ENCODE assay signal across 27 mouse cellular contexts in genomic region chr12:102153796-102154195, GRCm38 (mm10). TPM values are rescaled to one million over a fixed set of nuclear protein-coding genes. Genes with fewer than 3 reads are reported as not detected.
DNase-seq lines count a peak whose midpoint lies in the region; ATAC-seq and TF ChIP-seq lines count a peak whose summit lies in the region.
"Had no signal": no experiment of that assay in that cellular context is flagged by ENCODE, and none has a peak within 500 bp of the region (broad histone marks: within the 10 kb centered on the region; RNA-seq: fewer than 3 reads in every experiment).

No protein-coding gene starts in this region.

- no peak for DNase-seq in frontal cortex, postnatal 25 days (ENCODE audit: low spot score in 2 of 2)
- DNase-seq in liver, adult 2 months (ENCODE audit: extremely low read depth, low read depth, low spot score), result peak; percentile 72
- no peak for DNase-seq in liver
- DNase-seq in kidney, postnatal 36 days, result peak; percentile 69 to 78
- no peak for DNase-seq in spleen, postnatal 4 days (ENCODE audit: low spot score in 2 of 2)
- DNase-seq in embryo, embryonic 11 days, result no peak
- DNase-seq: adrenal gland, postnatal 25 days; cerebellum, adult 18-20 months; cerebellum, postnatal 25 days; gastrocnemius, postnatal 14 days; heart, adult 2 months; heart, postnatal 36 days; liver, embryonic 13.5 days; lung, postnatal 4 days; right cerebral cortex, postnatal 4 days; thymus, postnatal 14 days had no signal

- no peaks in the 10 kb centered on the region for H3K79me2 ChIP-seq in liver, adult 2 months (ENCODE audit: control insufficient read depth, insufficient read depth, low read length)

- H3K27ac ChIP-seq in liver, adult 2 months (replicated peaks; ENCODE audit: insufficient read depth, low read depth, low read length), result no peak overlapping the region
- H3K27ac ChIP-seq in forebrain, embryonic 12.5 days, result no peak overlapping the region
- H3K27ac ChIP-seq: embryonic facial prominence, embryonic 10.5 days; heart, adult 2 months; hindbrain, embryonic 15.5 days; intestine, embryonic 15.5 days; limb, embryonic 10.5 days; liver, embryonic 13.5 days; lung, embryonic 15.5 days; neural tube, embryonic 15.5 days; stomach, postnatal 0 days had no signal

- TF ChIP-seq POLR2A in liver, adult 2 months (IDR thresholded peaks at IDR 0.05; ENCODE audit: extremely low read depth, insufficient read depth, low read length), result no peak

- H3K27me3 ChIP-seq in liver, adult 2 months (ENCODE audit: control insufficient read depth, insufficient read depth, low read length), result no peaks in the 10 kb centered on the region
- no peaks in the 10 kb centered on the region for H3K27me3 ChIP-seq in forebrain, embryonic 12.5 days
- H3K27me3 ChIP-seq: hindbrain, embryonic 15.5 days; intestine, embryonic 15.5 days; liver, embryonic 13.5 days; lung, embryonic 15.5 days; neural tube, embryonic 15.5 days; Patski had no signal

- 48% methylated on average over 7 of the region's 7 CpGs for WGBS in liver, adult 2 months
- 93% methylated on average over 7 of the region's 7 CpGs for WGBS in forebrain, embryonic 12.5 days

- peak; percentile 81 for ATAC-seq in frontal cortex, adult (ENCODE audit: low TSS enrichment)
- no peak for ATAC-seq in forebrain, embryonic 12.5 days (ENCODE audit: low FRiP score)
- ATAC-seq: intestine, embryonic 15.5 days; midbrain, embryonic 16.5 days; Patski had no signal

- no peak overlapping the region for H3K9ac ChIP-seq in liver, adult 2 months (ENCODE audit: low read depth, low read length)
- H3K9ac ChIP-seq in forebrain, embryonic 12.5 days, result no peak overlapping the region
- H3K9ac ChIP-seq: hindbrain, embryonic 15.5 days; intestine, embryonic 15.5 days; liver, embryonic 13.5 days; lung, embryonic 15.5 days; neural tube, embryonic 15.5 days had no signal

- H3K9me3 ChIP-seq in forebrain, embryonic 12.5 days, result no peaks in the 10 kb centered on the region
- H3K9me3 ChIP-seq: embryonic facial prominence, embryonic 10.5 days; hindbrain, embryonic 15.5 days; intestine, embryonic 15.5 days; limb, embryonic 10.5 days; liver, embryonic 13.5 days; lung, embryonic 15.5 days; neural tube, embryonic 15.5 days had no signal

- no peaks in the 10 kb centered on the region for H3K36me3 ChIP-seq in liver, adult 2 months (ENCODE audit: control insufficient read depth, insufficient read depth, low read length)
- no peaks in the 10 kb centered on the region for H3K36me3 ChIP-seq in forebrain, embryonic 12.5 days (replicated peaks)
- H3K36me3 ChIP-seq: embryonic facial prominence, embryonic 10.5 days; hindbrain, embryonic 15.5 days; intestine, embryonic 15.5 days; limb, embryonic 10.5 days; liver, embryonic 13.5 days; lung, embryonic 15.5 days; neural tube, embryonic 15.5 days had no signal

- TF ChIP-seq CTCF in liver, adult 2 months (IDR thresholded peaks at IDR 0.05; ENCODE audit: low read depth, low read length), result no peak

- H3K4me2 ChIP-seq in forebrain, embryonic 12.5 days, result no peak overlapping the region
- H3K4me2 ChIP-seq: hindbrain, embryonic 15.5 days; intestine, embryonic 15.5 days; liver, embryonic 13.5 days; lung, embryonic 15.5 days; neural tube, embryonic 15.5 days had no signal

- H3K4me3 ChIP-seq in liver, adult 2 months (ENCODE audit: insufficient read depth, low read depth, low read length), result no peak overlapping the region
- H3K4me3 ChIP-seq in forebrain, embryonic 12.5 days (replicated peaks), result no peak overlapping the region
- H3K4me3 ChIP-seq: embryonic facial prominence, embryonic 10.5 days; heart, adult 2 months; hindbrain, embryonic 15.5 days; intestine, embryonic 15.5 days; limb, embryonic 10.5 days; liver, embryonic 13.5 days; lung, embryonic 15.5 days; neural tube, embryonic 15.5 days had no signal

- H3K4me1 ChIP-seq in liver, adult 2 months (ENCODE audit: control insufficient read depth, insufficient read depth, low read length), result peaks cover 7% of the 10 kb centered on the region; the same call in 1 of the 2 replicates
- H3K4me1 ChIP-seq in forebrain, embryonic 12.5 days, result no peaks in the 10 kb centered on the region
- H3K4me1 ChIP-seq: hindbrain, embryonic 15.5 days; intestine, embryonic 15.5 days; limb, embryonic 10.5 days; lung, embryonic 15.5 days; neural tube, embryonic 15.5 days had no signal

RNA-seq across cellular contexts. Expression of gene Slc24a4, which starts 25.3 kb away (rescaled TPM):
- total RNA-seq in liver, adult 2 months (2014; rRNA removed), result not detected in 2 replicates
- polyA plus RNA-seq in liver, adult 2 months (2012; rRNA removed), result 0.11 TPM in 1 of 2 replicates, not detected in the other
- polyA plus RNA-seq in forebrain, embryonic 12.5 days (2016; fragmentation: Nextera tagmentation; extraction: Ambion mirVana), result 0.31 and 0.40 TPM in 2 replicates
- polyA plus RNA-seq: limb, embryonic 10.5 days; Patski had no signal

Comparison
In these comparisons a context has a peak if more than half of its experiments do, and no peak if none do; other contexts are left out.
1. DNase-seq: peak in liver, adult 2 months (single experiment) and kidney, postnatal 36 days (2 of 2); none in frontal cortex, postnatal 25 days (0 of 2), liver (single experiment), spleen, postnatal 4 days (0 of 2) and embryo, embryonic 11 days (single experiment).